Mouse (Mus musculus): ENCODE results near the gene Colec11. TPM values are rescaled to one million over a fixed set of nuclear protein-coding genes. Genes with fewer than 3 reads are reported as not detected.

The Colec11 gene
- polyA plus RNA-seq (2012; rRNA removed), result 0.18 and 0.46 TPM in 2 replicates

GRCm38 (mm10) chr12:28623195-28623594, at the start of gene Colec11:
Gene Colec11 (minus strand): TSS chr12:28623377.
- Histone ChIP-seq H3K36me3 (ENCODE audit: control insufficient read depth, insufficient read depth, low read length) (no peaks in the 10 kb centered on the region; the same call in 1 of the 2 replicates), H3K27ac (ENCODE audit: insufficient read depth, low read length) (no peak within 1 kb of the TSS), H3K4me1 (ENCODE audit: control insufficient read depth, insufficient read depth, insufficient read length) (no peaks in the 10 kb centered on the region), H3K27me3 (ENCODE audit: control insufficient read depth, insufficient read depth, low read length) (no peaks in the 10 kb centered on the region), H3K4me3 (ENCODE audit: extremely low read depth, insufficient read depth, insufficient read length) (no peak within 1 kb of the TSS)
- TF ChIP-seq POLR2A (IDR thresholded peaks at IDR 0.05; ENCODE audit: low read depth, low read length) (no peak), CTCF (IDR thresholded peaks at IDR 0.05; ENCODE audit: extremely low read depth, insufficient read depth, insufficient read length, insufficient replicate concordance) (no peak)
- WGBS, result 59% methylated on average over 5 of the region's 5 CpGs
- no peak for DNase-seq (ENCODE audit: low read depth in 1 of 2, low spot score in 2 of 2)

GRCm38 (mm10) chr12:28667287-28667686, 44.1 kb upstream of the Colec11 start:
- Histone ChIP-seq H3K4me1 (ENCODE audit: control insufficient read depth, insufficient read depth, insufficient read length) (no peaks in the 10 kb centered on the region), H3K4me3 (ENCODE audit: extremely low read depth, insufficient read depth, insufficient read length) (no peak overlapping the region), H3K27me3 (ENCODE audit: control insufficient read depth, insufficient read depth, low read length) (no peaks in the 10 kb centered on the region), H3K27ac (ENCODE audit: insufficient read depth, low read length) (no peak overlapping the region), H3K36me3 (ENCODE audit: control insufficient read depth, insufficient read depth, low read length) (no peaks in the 10 kb centered on the region)
- no peak for DNase-seq (ENCODE audit: low read depth in 1 of 2, low spot score in 2 of 2)
- 29% methylated on average over 8 of the region's 8 CpGs for WGBS
- no peak for TF ChIP-seq CTCF (IDR thresholded peaks at IDR 0.05; ENCODE audit: extremely low read depth, insufficient read depth, insufficient read length, insufficient replicate concordance)
- no peak for TF ChIP-seq POLR2A (IDR thresholded peaks at IDR 0.05; ENCODE audit: low read depth, low read length)

GRCm38 (mm10) chr12:28666734-28667133, 43.6 kb upstream of the Colec11 start:
- TF ChIP-seq CTCF (IDR thresholded peaks at IDR 0.05; ENCODE audit: extremely low read depth, insufficient read depth, insufficient read length, insufficient replicate concordance) (no peak), POLR2A (IDR thresholded peaks at IDR 0.05; ENCODE audit: low read depth, low read length) (no peak)
- Histone ChIP-seq H3K36me3 (ENCODE audit: control insufficient read depth, insufficient read depth, low read length) (no peaks in the 10 kb centered on the region), H3K4me1 (ENCODE audit: control insufficient read depth, insufficient read depth, insufficient read length) (no peaks in the 10 kb centered on the region), H3K27ac (ENCODE audit: insufficient read depth, low read length) (no peak overlapping the region), H3K27me3 (ENCODE audit: control insufficient read depth, insufficient read depth, low read length) (no peaks in the 10 kb centered on the region), H3K4me3 (ENCODE audit: extremely low read depth, insufficient read depth, insufficient read length) (no peak overlapping the region)
- DNase-seq (ENCODE audit: low read depth in 1 of 2, low spot score in 2 of 2), result no peak
- WGBS, result 79% methylated on average over 4 of the region's 4 CpGs

GRCm38 (mm10) chr12:28662628-28663027, 39.5 kb upstream of the Colec11 start:
- no peak overlapping the region for H3K4me3 ChIP-seq (ENCODE audit: extremely low read depth, insufficient read depth, insufficient read length)
- TF ChIP-seq POLR2A (IDR thresholded peaks at IDR 0.05; ENCODE audit: low read depth, low read length), result no peak
- no peak for TF ChIP-seq CTCF (IDR thresholded peaks at IDR 0.05; ENCODE audit: extremely low read depth, insufficient read depth, insufficient read length, insufficient replicate concordance)

GRCm38 (mm10) chr12:28649141-28650110, 26.2 kb upstream of the Colec11 start, which contains the start of gene Rnaseh1:
Gene Rnaseh1 (plus strand): TSS chr12:28649602.
- H3K27ac ChIP-seq (ENCODE audit: insufficient read depth, low read length), result peak within 1 kb of the TSS; percentile 59

More at GRCm38 (mm10) chr12:28662628-28663027, 39.5 kb upstream of the Colec11 start:
- Histone ChIP-seq H3K27me3 (ENCODE audit: control insufficient read depth, insufficient read depth, low read length) (no peaks in the 10 kb centered on the region), H3K36me3 (ENCODE audit: control insufficient read depth, insufficient read depth, low read length) (peaks cover 16% of the 10 kb centered on the region), H3K4me1 (ENCODE audit: control insufficient read depth, insufficient read depth, insufficient read length) (no peaks in the 10 kb centered on the region), H3K27ac (ENCODE audit: insufficient read depth, low read length) (no peak overlapping the region)
- no peak for DNase-seq (ENCODE audit: low read depth in 1 of 2, low spot score in 2 of 2)
- WGBS, result 76% methylated on average over 4 of the region's 4 CpGs

GRCm38 (mm10) chr12:28638778-28639177, 15.6 kb upstream of the Colec11 start:
- H3K27ac ChIP-seq (ENCODE audit: insufficient read depth, low read length), result no peak overlapping the region
- DNase-seq (ENCODE audit: low read depth in 1 of 2, low spot score in 2 of 2), result no peak
- 62% methylated on average over 2 of the region's 2 CpGs for WGBS
- H3K27me3 ChIP-seq (ENCODE audit: control insufficient read depth, insufficient read depth, low read length), result no peaks in the 10 kb centered on the region
- H3K4me1 ChIP-seq (ENCODE audit: control insufficient read depth, insufficient read depth, insufficient read length), result peaks cover 7% of the 10 kb centered on the region; the same call in 1 of the 2 replicates
- H3K36me3 ChIP-seq (ENCODE audit: control insufficient read depth, insufficient read depth, low read length), result peaks cover 5% of the 10 kb centered on the region
- no peak overlapping the region for H3K4me3 ChIP-seq (ENCODE audit: extremely low read depth, insufficient read depth, insufficient read length)
- no peak for TF ChIP-seq CTCF (IDR thresholded peaks at IDR 0.05; ENCODE audit: extremely low read depth, insufficient read depth, insufficient read length, insufficient replicate concordance)
- no peak for TF ChIP-seq POLR2A (IDR thresholded peaks at IDR 0.05; ENCODE audit: low read depth, low read length)

More at GRCm38 (mm10) chr12:28649141-28650110, 26.2 kb upstream of the Colec11 start, which contains the start of gene Rnaseh1:
- Histone ChIP-seq H3K27me3 (ENCODE audit: control insufficient read depth, insufficient read depth, low read length) (no peaks in the 10 kb centered on the region), H3K4me1 (ENCODE audit: control insufficient read depth, insufficient read depth, insufficient read length) (peaks cover 7% of the 10 kb centered on the region; the same call in 1 of the 2 replicates), H3K36me3 (ENCODE audit: control insufficient read depth, insufficient read depth, low read length) (peaks cover 5% of the 10 kb centered on the region), H3K4me3 (ENCODE audit: extremely low read depth, insufficient read depth, insufficient read length) (peak within 1 kb of the TSS; percentile 86)
- peak; percentile 63 to 87 for DNase-seq (ENCODE audit: low read depth in 1 of 2, low spot score in 2 of 2)
- no peak for TF ChIP-seq CTCF (IDR thresholded peaks at IDR 0.05; ENCODE audit: extremely low read depth, insufficient read depth, insufficient read length, insufficient replicate concordance)
- peak; percentile 58; the same call in 1 of the 2 replicates for TF ChIP-seq POLR2A (IDR thresholded peaks at IDR 0.05; ENCODE audit: low read depth, low read length)
- WGBS, result 2% methylated on average over 52 of the region's 52 CpGs

All from spleen, adult 2 months (tissue).